Comparison of ENCODE assay signal across 28 mouse cellular contexts in genomic region chr17:24535300-24535699, GRCm38 (mm10). TPM values are rescaled to one million over a fixed set of nuclear protein-coding genes. Genes with fewer than 3 reads are reported as not detected.
DNase-seq lines count a peak whose midpoint lies in the region; ATAC-seq lines count a peak whose summit lies in the region.
"Had no signal": no experiment of that assay in that cellular context is flagged by ENCODE, and none has a peak within 500 bp of the region (broad histone marks: within the 10 kb centered on the region; RNA-seq: fewer than 3 reads in every experiment).

No protein-coding gene starts in this region.

- H3K27ac ChIP-seq in forebrain, embryonic 11.5 days (ENCODE audit: low read depth, low read length) = no peak overlapping the region
- H3K27ac ChIP-seq in forebrain, embryonic 10.5 days = no peak overlapping the region
- H3K27ac ChIP-seq in kidney, embryonic 15.5 days = 0 out of 2 replicates have a peak overlapping the region, but pooled peaks have one; percentile 3
- H3K27ac ChIP-seq: embryonic facial prominence, embryonic 15.5 days; hindbrain, embryonic 12.5 days; liver, embryonic 12.5 days; midbrain, embryonic 12.5 days; neural tube, embryonic 12.5 days had no signal

- peak; percentile 43 for DNase-seq in forebrain, embryonic 11.5 days (ENCODE audit: low spot score)
- DNase-seq in forebrain, embryonic 10.5 days (ENCODE audit: extremely low spot score, low spot score) = no peak
- no peak for DNase-seq in kidney, adult 8-10 months
- DNase-seq in right cerebral cortex, adult 18-20 months = peak; percentile 70
- DNase-seq in right cerebral cortex, postnatal 14 days = no peak
- peak; percentile 81 for DNase-seq in telencephalon, adult 2 months (ENCODE audit: low read depth, low spot score)
- DNase-seq in urinary bladder, postnatal 36 days (ENCODE audit: low spot score in 2 of 2) = no peak
- DNase-seq: adrenal gland, adult 8-10 months; cerebellum, adult 9-10 months; cerebellum, postnatal 36 days; gastrocnemius, postnatal 25 days; heart, adult 18-20 months; heart, postnatal 36 days; kidney, postnatal 4 days; liver, postnatal 0 days; lung, postnatal 4 days; spleen, adult 18-20 months had no signal

- no peak overlapping the region for H3K4me2 ChIP-seq in forebrain, embryonic 11.5 days (ENCODE audit: low read depth, low read length, severe bottlenecking)
- no peak overlapping the region for H3K4me2 ChIP-seq in kidney, embryonic 15.5 days
- H3K4me2 ChIP-seq: embryonic facial prominence, embryonic 15.5 days; heart, embryonic 11.5 days; hindbrain, embryonic 12.5 days; liver, embryonic 12.5 days; midbrain, embryonic 12.5 days; neural tube, embryonic 12.5 days had no signal

- WGBS in forebrain, embryonic 11.5 days = 60% methylated on average over 5 of the region's 5 CpGs
- WGBS in forebrain, embryonic 10.5 days = 69% methylated on average over 5 of the region's 5 CpGs
- WGBS in kidney, embryonic 15.5 days = 39% methylated on average over 5 of the region's 5 CpGs

- no peaks in the 10 kb centered on the region for H3K27me3 ChIP-seq in forebrain, embryonic 11.5 days (ENCODE audit: control insufficient read depth, insufficient read depth, low read length)
- no peaks in the 10 kb centered on the region for H3K27me3 ChIP-seq in forebrain, embryonic 10.5 days (ENCODE audit: poor library complexity, severe bottlenecking)
- H3K27me3 ChIP-seq in kidney, embryonic 15.5 days = no peaks in the 10 kb centered on the region
- H3K27me3 ChIP-seq: embryonic facial prominence, embryonic 15.5 days; hindbrain, embryonic 12.5 days; liver, embryonic 12.5 days; midbrain, embryonic 12.5 days; neural tube, embryonic 12.5 days had no signal

- no peak for ATAC-seq in forebrain, embryonic 11.5 days (replicated peaks; ENCODE audit: low FRiP score)
- no peak for ATAC-seq in kidney, embryonic 15.5 days (replicated peaks; ENCODE audit: low FRiP score)
- ATAC-seq: intestine, postnatal 0 days; liver, embryonic 12.5 days; liver, postnatal 0 days had no signal

- no peaks in the 10 kb centered on the region for H3K36me3 ChIP-seq in forebrain, embryonic 11.5 days (ENCODE audit: control insufficient read depth, insufficient read depth, low read length)
- H3K36me3 ChIP-seq in forebrain, embryonic 10.5 days (replicated peaks) = peaks cover 14% of the 10 kb centered on the region
- peaks cover 12% of the 10 kb centered on the region for H3K36me3 ChIP-seq in kidney, embryonic 15.5 days
- H3K36me3 ChIP-seq: embryonic facial prominence, embryonic 15.5 days; midbrain, embryonic 12.5 days had no signal

- H3K4me1 ChIP-seq in forebrain, embryonic 11.5 days (replicated peaks; ENCODE audit: control insufficient read depth, insufficient read depth, low read length) = peaks cover 12% of the 10 kb centered on the region
- peaks cover 46% of the 10 kb centered on the region for H3K4me1 ChIP-seq in forebrain, embryonic 10.5 days
- H3K4me1 ChIP-seq in kidney, embryonic 15.5 days = peaks cover 37% of the 10 kb centered on the region

- H3K9ac ChIP-seq in forebrain, embryonic 11.5 days (ENCODE audit: low read length) = no peak overlapping the region
- no peak overlapping the region for H3K9ac ChIP-seq in kidney, embryonic 15.5 days
- H3K9ac ChIP-seq: embryonic facial prominence, embryonic 15.5 days; hindbrain, embryonic 12.5 days; liver, embryonic 12.5 days; liver, postnatal 0 days; midbrain, embryonic 12.5 days; neural tube, embryonic 12.5 days had no signal

- H3K9me3 ChIP-seq in forebrain, embryonic 11.5 days (ENCODE audit: control insufficient read depth, low read length) = no peaks in the 10 kb centered on the region
- no peaks in the 10 kb centered on the region for H3K9me3 ChIP-seq in forebrain, embryonic 10.5 days
- H3K9me3 ChIP-seq in kidney, embryonic 15.5 days (replicated peaks) = no peaks in the 10 kb centered on the region
- H3K9me3 ChIP-seq: embryonic facial prominence, embryonic 15.5 days; G1E; hindbrain, embryonic 12.5 days; liver, embryonic 12.5 days; megakaryocyte, embryonic 14.5 days; midbrain, embryonic 12.5 days; neural tube, embryonic 12.5 days had no signal

- H3K4me3 ChIP-seq in forebrain, embryonic 11.5 days (ENCODE audit: low read depth, low read length) = no peak overlapping the region
- H3K4me3 ChIP-seq in forebrain, embryonic 10.5 days = no peak overlapping the region
- H3K4me3 ChIP-seq in kidney, embryonic 15.5 days (replicated peaks) = no peak overlapping the region
- H3K4me3 ChIP-seq: embryonic facial prominence, embryonic 15.5 days; hindbrain, embryonic 12.5 days; liver, embryonic 12.5 days; megakaryocyte, embryonic 14.5 days; midbrain, embryonic 12.5 days; myocyte; neural tube, embryonic 12.5 days had no signal

RNA-seq across cellular contexts. Expression of gene Rab26, which starts 1.3 kb away (rescaled TPM):
- polyA plus RNA-seq in forebrain, embryonic 11.5 days (2014; fragmentation: Nextera tagmentation; extraction: Ambion mirVana) = 1.8 and 2.7 TPM in 2 replicates
- polyA plus RNA-seq in forebrain, embryonic 10.5 days (2016; fragmentation: Nextera tagmentation; extraction: Ambion mirVana) = 1.9 and 3.5 TPM in 2 replicates
- polyA plus RNA-seq in kidney, embryonic 15.5 days (2015; fragmentation: Nextera tagmentation; extraction: Ambion mirVana) = 2.8 TPM in 2 replicates

RNA-seq across cellular contexts. Expression of gene Traf7, which starts 7.6 kb away (rescaled TPM):
- 113 and 123 TPM in 2 replicates for polyA plus RNA-seq in forebrain, embryonic 11.5 days (2014; fragmentation: Nextera tagmentation; extraction: Ambion mirVana)
- polyA plus RNA-seq in forebrain, embryonic 10.5 days (2016; fragmentation: Nextera tagmentation; extraction: Ambion mirVana) = 128 and 132 TPM in 2 replicates
- 85.8 and 96.1 TPM in 2 replicates for polyA plus RNA-seq in kidney, embryonic 15.5 days (2015; fragmentation: Nextera tagmentation; extraction: Ambion mirVana)

RNA-seq across cellular contexts. Expression of gene Pkd1, which starts 14.3 kb away (rescaled TPM):
- polyA plus RNA-seq in forebrain, embryonic 11.5 days (2014; fragmentation: Nextera tagmentation; extraction: Ambion mirVana) = 19.0 and 23.9 TPM in 2 replicates
- 12.9 and 16.3 TPM in 2 replicates for polyA plus RNA-seq in forebrain, embryonic 10.5 days (2016; fragmentation: Nextera tagmentation; extraction: Ambion mirVana)
- 21.3 and 21.9 TPM in 2 replicates for polyA plus RNA-seq in kidney, embryonic 15.5 days (2015; fragmentation: Nextera tagmentation; extraction: Ambion mirVana)

RNA-seq across cellular contexts. Expression of gene Caskin1, which starts 46.9 kb away (rescaled TPM):
- polyA plus RNA-seq in forebrain, embryonic 11.5 days (2014; fragmentation: Nextera tagmentation; extraction: Ambion mirVana) = 8.0 and 9.3 TPM in 2 replicates
- polyA plus RNA-seq in forebrain, embryonic 10.5 days (2016; fragmentation: Nextera tagmentation; extraction: Ambion mirVana) = 3.8 and 4.3 TPM in 2 replicates
- polyA plus RNA-seq in kidney, embryonic 15.5 days (2015; fragmentation: Nextera tagmentation; extraction: Ambion mirVana) = 1.8 and 2.3 TPM in 2 replicates
- polyA plus RNA-seq: G1E; liver, postnatal 0 days had no signal

RNA-seq across cellular contexts. Expression of gene Mlst8, which starts 56.4 kb away (rescaled TPM):
- polyA plus RNA-seq in forebrain, embryonic 11.5 days (2014; fragmentation: Nextera tagmentation; extraction: Ambion mirVana) = 33.8 and 34.0 TPM in 2 replicates
- 36.8 and 40.0 TPM in 2 replicates for polyA plus RNA-seq in forebrain, embryonic 10.5 days (2016; fragmentation: Nextera tagmentation; extraction: Ambion mirVana)
- 29.0 and 36.1 TPM in 2 replicates for polyA plus RNA-seq in kidney, embryonic 15.5 days (2015; fragmentation: Nextera tagmentation; extraction: Ambion mirVana)

Comparison
In these comparisons a context has a peak if more than half of its experiments do, and no peak if none do; other contexts are left out.
1. DNase-seq: peak in forebrain, embryonic 11.5 days (single experiment), right cerebral cortex, adult 18-20 months (single experiment) and telencephalon, adult 2 months (single experiment); none in forebrain, embryonic 10.5 days (single experiment), kidney, adult 8-10 months (0 of 2), right cerebral cortex, postnatal 14 days (single experiment) and urinary bladder, postnatal 36 days (0 of 2).